Mouse (Mus musculus) WW6 (cell line): ENCODE results near the gene Slc16a2.
"Not testable (repeated sequence)": the region's sequence is repeated elsewhere in the genome, so short reads cannot be mapped to it uniquely, and the experiment has no call there.

Experiments
- DNase-seq: peaks from one replicate; pipeline ENCODE4 v3.0.0-alpha.2; 2013; ENCODE audit warnings: low read depth, low spot score

The Slc16a2 gene

GRCm38 (mm10) chrX:103734041-103734625 is 87.7 kb downstream of the Slc16a2 start:
- no peak for DNase-seq

GRCm38 (mm10) chrX:103733091-103733490 is 88.7 kb downstream of the Slc16a2 start:
- no peak for DNase-seq

GRCm38 (mm10) chrX:103732033-103732703 is 89.6 kb downstream of the Slc16a2 start:
- no peak for DNase-seq

- no peak for DNase-seq
Measured at GRCm38 (mm10) chrX:103722437-103722836, 99.3 kb downstream of the Slc16a2 start.

- no peak for DNase-seq
Measured at GRCm38 (mm10) chrX:103719618-103720185, 102.1 kb downstream of the Slc16a2 start.

GRCm38 (mm10) chrX:103712922-103713321 is 108.9 kb downstream of the Slc16a2 start:
- no peak for DNase-seq

- no peak for DNase-seq
Measured at GRCm38 (mm10) chrX:103709671-103710070, 112.1 kb downstream of the Slc16a2 start.

GRCm38 (mm10) chrX:103708592-103708991 is 113.2 kb downstream of the Slc16a2 start:
- no peak for DNase-seq

- no peak for DNase-seq
Measured at GRCm38 (mm10) chrX:103704611-103705010, 117.2 kb downstream of the Slc16a2 start.

- DNase-seq: no peak
Measured at GRCm38 (mm10) chrX:103704024-103704423, 117.8 kb downstream of the Slc16a2 start.

- no peak for DNase-seq
Measured at GRCm38 (mm10) chrX:103697796-103698195, 124.0 kb downstream of the Slc16a2 start.

GRCm38 (mm10) chrX:103696081-103696519 is 125.7 kb downstream of the Slc16a2 start:
- no peak for DNase-seq

GRCm38 (mm10) chrX:103695165-103695996 is 126.4 kb downstream of the Slc16a2 start:
- peak; percentile 7 for DNase-seq

GRCm38 (mm10) chrX:103694787-103695164 is 127.0 kb downstream of the Slc16a2 start:
- no peak for DNase-seq

GRCm38 (mm10) chrX:103694381-103694780 is 127.4 kb downstream of the Slc16a2 start:
- DNase-seq: no peak

GRCm38 (mm10) chrX:103692916-103693315 is 128.9 kb downstream of the Slc16a2 start:
- no peak for DNase-seq

- no peak for DNase-seq
Measured at GRCm38 (mm10) chrX:103688551-103688950, 133.2 kb downstream of the Slc16a2 start.

GRCm38 (mm10) chrX:103674674-103675073 is 147.1 kb downstream of the Slc16a2 start:
- no peak for DNase-seq

GRCm38 (mm10) chrX:103673761-103674160 is 148.0 kb downstream of the Slc16a2 start:
- DNase-seq: no peak

GRCm38 (mm10) chrX:103670245-103670644 is 151.5 kb downstream of the Slc16a2 start:
- no peak for DNase-seq

- DNase-seq: not testable (repeated sequence)
Measured at GRCm38 (mm10) chrX:103664445-103664844, 157.3 kb downstream of the Slc16a2 start.

GRCm38 (mm10) chrX:103658985-103659384 is 162.8 kb downstream of the Slc16a2 start:
- no peak for DNase-seq
